Mouse (Mus musculus): ENCODE data around the gene Pla2r1. TPM values are rescaled to one million over a fixed set of nuclear protein-coding genes. Genes with fewer than 3 reads are reported as not detected.
A peak's percentile ranks its signal among the peaks of the same experiment; 100 is the strongest.

Gene Pla2r1
- polyA plus RNA-seq, 1 experiment from 2014 or later: 3.7 TPM

DNA sequence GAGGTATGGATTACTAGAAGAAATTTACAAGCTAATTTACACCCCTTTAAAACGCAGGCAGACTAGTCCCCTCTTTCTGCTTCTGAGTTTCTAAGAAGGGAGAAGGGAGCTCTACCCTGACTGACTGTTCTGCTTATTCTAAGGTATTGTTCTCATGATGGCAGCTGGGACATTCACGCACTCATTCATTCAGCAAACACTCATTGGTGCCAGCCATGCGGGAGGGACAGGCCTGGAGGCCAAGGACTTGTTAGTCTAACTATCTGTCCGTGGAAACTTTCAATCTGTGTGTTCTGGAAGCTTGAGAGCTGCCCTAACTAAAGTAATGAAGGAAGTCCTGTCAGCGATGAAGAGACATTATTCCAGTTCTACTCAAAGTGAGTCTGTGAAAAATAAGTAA, 14.4 kb downstream of the Pla2r1 start:
- ATAC-seq (replicated peaks; ENCODE audit: low FRiP score, low read depth): no peak
- TF ChIP-seq CTCF (IDR thresholded peaks at IDR 0.05; ENCODE audit: low read depth): no peak
- WGBS: 50% methylated on average over 5 of the region's 5 CpGs

DNA sequence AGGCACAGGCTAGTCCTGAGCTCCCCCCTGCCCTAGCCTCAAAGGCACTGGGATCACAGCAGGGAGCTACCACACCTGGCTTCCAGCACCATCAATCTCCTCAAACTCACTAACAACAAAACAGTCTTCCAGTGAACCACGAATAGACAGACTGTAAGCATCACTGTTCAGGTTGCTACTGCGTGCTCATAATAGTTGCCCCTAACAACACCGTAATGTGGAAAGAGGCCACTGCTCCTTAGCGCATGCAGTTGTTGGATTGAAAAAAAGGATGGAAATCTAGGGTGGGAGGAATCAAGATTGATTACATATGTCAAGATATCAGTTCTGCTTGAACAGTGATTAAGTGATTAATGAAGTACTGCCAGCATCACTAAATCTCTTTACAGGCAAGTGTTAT, 14.8 kb downstream of the Pla2r1 start:
- DNase-seq (ENCODE audit: low spot score): peak; percentile 24
- Histone ChIP-seq H3K27me3 (ENCODE audit: insufficient read depth, low read length) (no peaks in the 10 kb centered on the region), H3K4me1 (replicated peaks; ENCODE audit: insufficient read depth, low read length) (no peaks in the 10 kb centered on the region; the same call in 1 of the 2 replicates), H3K4me2 (ENCODE audit: low read length) (no peak overlapping the region), H3K4me3 (replicated peaks; ENCODE audit: low read depth, low read length) (no peak overlapping the region), H3K9ac (ENCODE audit: low read depth, low read length) (no peak overlapping the region), H3K27ac (no peak overlapping the region), H3K9me3 (replicated peaks; ENCODE audit: low read length) (no peaks in the 10 kb centered on the region), H3K36me3 (ENCODE audit: insufficient read depth, low read length) (no peaks in the 10 kb centered on the region)
- ATAC-seq (replicated peaks; ENCODE audit: low FRiP score, low read depth): no peak
- WGBS: 41% methylated on average over 4 of the region's 4 CpGs
- no peak for TF ChIP-seq CTCF (IDR thresholded peaks at IDR 0.05; ENCODE audit: low read depth)

More for the DNA sequence above, 14.4 kb downstream of the Pla2r1 start:
- Histone ChIP-seq H3K4me2 (ENCODE audit: low read length) (no peak overlapping the region), H3K4me1 (replicated peaks; ENCODE audit: insufficient read depth, low read length) (no peaks in the 10 kb centered on the region; the same call in 1 of the 2 replicates), H3K9me3 (replicated peaks; ENCODE audit: low read length) (no peaks in the 10 kb centered on the region), H3K4me3 (replicated peaks; ENCODE audit: low read depth, low read length) (no peak overlapping the region), H3K9ac (ENCODE audit: low read depth, low read length) (no peak overlapping the region), H3K27me3 (ENCODE audit: insufficient read depth, low read length) (no peaks in the 10 kb centered on the region), H3K36me3 (ENCODE audit: insufficient read depth, low read length) (no peaks in the 10 kb centered on the region), H3K27ac (no peak overlapping the region)
- DNase-seq (ENCODE audit: low spot score): peak; percentile 14

DNA sequence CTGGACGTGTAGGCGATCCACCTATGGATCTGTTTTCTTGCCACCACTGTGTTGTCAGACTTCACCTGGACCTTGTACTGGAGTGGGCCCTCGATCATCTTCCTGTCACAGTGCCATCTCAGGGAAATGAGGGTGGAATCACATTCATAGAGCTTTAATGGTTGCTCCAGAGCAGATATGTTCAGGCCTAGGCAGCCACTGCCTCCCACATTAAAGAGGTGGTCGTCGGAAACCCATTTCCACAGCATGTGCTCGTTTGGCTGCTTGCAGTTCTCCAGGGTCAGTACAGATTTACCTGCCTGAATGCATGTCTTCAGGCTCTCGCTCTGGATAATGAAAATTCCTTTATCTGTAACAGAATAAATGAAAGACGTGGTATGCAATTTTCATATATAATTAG, 18.4 kb downstream of the Pla2r1 start:
- DNase-seq (ENCODE audit: low spot score): no peak

DNA sequence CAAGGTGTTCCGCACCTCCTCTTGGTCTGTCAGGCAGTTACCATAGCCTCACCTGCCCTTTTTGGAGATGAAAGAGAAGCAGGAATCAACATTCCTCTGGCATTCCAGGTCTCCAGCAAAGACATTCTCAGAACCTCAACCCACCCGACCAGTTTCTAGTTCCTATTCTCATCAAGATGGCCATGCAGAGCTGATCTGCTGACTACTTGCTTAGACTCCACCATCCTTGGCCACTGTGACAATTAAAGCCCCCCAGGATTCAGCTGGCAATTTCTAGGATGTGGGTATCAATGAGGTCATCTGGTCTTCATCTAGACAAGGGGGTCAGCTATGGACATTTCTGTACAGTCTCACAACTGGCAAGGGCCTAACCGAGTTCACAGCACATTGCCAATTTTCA, 20.1 kb downstream of the Pla2r1 start:
- Histone ChIP-seq H3K27ac (no peak overlapping the region), H3K4me1 (replicated peaks; ENCODE audit: insufficient read depth, low read length) (no peaks in the 10 kb centered on the region), H3K9me3 (replicated peaks; ENCODE audit: low read length) (no peaks in the 10 kb centered on the region), H3K4me3 (replicated peaks; ENCODE audit: low read depth, low read length) (no peak overlapping the region), H3K4me2 (ENCODE audit: low read length) (no peak overlapping the region), H3K36me3 (ENCODE audit: insufficient read depth, low read length) (no peaks in the 10 kb centered on the region), H3K9ac (ENCODE audit: low read depth, low read length) (no peak overlapping the region), H3K27me3 (ENCODE audit: insufficient read depth, low read length) (no peaks in the 10 kb centered on the region)
- TF ChIP-seq CTCF (IDR thresholded peaks at IDR 0.05; ENCODE audit: low read depth): no peak
- WGBS: 83% methylated on average over 3 of the region's 3 CpGs
- no peak for ATAC-seq (replicated peaks; ENCODE audit: low FRiP score, low read depth)
- DNase-seq (ENCODE audit: low spot score): no peak

More for the DNA sequence above, 18.4 kb downstream of the Pla2r1 start:
- Histone ChIP-seq H3K36me3 (ENCODE audit: insufficient read depth, low read length) (no peaks in the 10 kb centered on the region), H3K9me3 (replicated peaks; ENCODE audit: low read length) (no peaks in the 10 kb centered on the region), H3K4me1 (replicated peaks; ENCODE audit: insufficient read depth, low read length) (no peaks in the 10 kb centered on the region), H3K4me2 (ENCODE audit: low read length) (no peak overlapping the region), H3K27me3 (ENCODE audit: insufficient read depth, low read length) (no peaks in the 10 kb centered on the region), H3K27ac (no peak overlapping the region), H3K4me3 (replicated peaks; ENCODE audit: low read depth, low read length) (no peak overlapping the region), H3K9ac (ENCODE audit: low read depth, low read length) (no peak overlapping the region)
- TF ChIP-seq CTCF (IDR thresholded peaks at IDR 0.05; ENCODE audit: low read depth): no peak
- WGBS: 85% methylated on average over 8 of the region's 8 CpGs
- no peak for ATAC-seq (replicated peaks; ENCODE audit: low FRiP score, low read depth)

DNA sequence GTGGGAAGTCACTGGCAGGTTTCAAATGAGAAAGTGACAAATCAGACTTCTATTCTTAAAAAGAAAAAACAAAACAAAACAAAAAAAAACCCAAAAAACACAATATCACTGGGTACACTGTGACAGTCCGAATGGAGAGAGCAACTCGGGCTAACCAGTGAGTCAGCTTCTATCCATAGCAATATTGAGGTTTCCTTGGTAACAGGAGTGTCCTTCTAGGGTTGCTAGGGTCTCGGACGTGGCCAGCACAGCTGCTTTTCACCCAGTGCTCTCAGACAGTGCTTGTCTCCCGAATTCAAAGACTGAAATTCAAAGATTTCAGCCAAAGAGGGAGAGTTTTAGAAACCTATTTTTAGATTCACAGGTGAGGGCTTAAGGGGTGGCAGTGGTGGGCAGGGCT, 20.6 kb downstream of the Pla2r1 start:
- 71% methylated on average over 5 of the region's 5 CpGs for WGBS
- DNase-seq (ENCODE audit: low spot score) (no peak), ATAC-seq (replicated peaks; ENCODE audit: low FRiP score, low read depth) (no peak)
- Histone ChIP-seq H3K4me2 (ENCODE audit: low read length) (no peak overlapping the region), H3K27ac (no peak overlapping the region), H3K27me3 (ENCODE audit: insufficient read depth, low read length) (no peaks in the 10 kb centered on the region), H3K4me1 (replicated peaks; ENCODE audit: insufficient read depth, low read length) (no peaks in the 10 kb centered on the region), H3K9me3 (replicated peaks; ENCODE audit: low read length) (no peaks in the 10 kb centered on the region), H3K9ac (ENCODE audit: low read depth, low read length) (no peak overlapping the region), H3K4me3 (replicated peaks; ENCODE audit: low read depth, low read length) (no peak overlapping the region), H3K36me3 (ENCODE audit: insufficient read depth, low read length) (no peaks in the 10 kb centered on the region)
- no peak for TF ChIP-seq CTCF (IDR thresholded peaks at IDR 0.05; ENCODE audit: low read depth)

DNA sequence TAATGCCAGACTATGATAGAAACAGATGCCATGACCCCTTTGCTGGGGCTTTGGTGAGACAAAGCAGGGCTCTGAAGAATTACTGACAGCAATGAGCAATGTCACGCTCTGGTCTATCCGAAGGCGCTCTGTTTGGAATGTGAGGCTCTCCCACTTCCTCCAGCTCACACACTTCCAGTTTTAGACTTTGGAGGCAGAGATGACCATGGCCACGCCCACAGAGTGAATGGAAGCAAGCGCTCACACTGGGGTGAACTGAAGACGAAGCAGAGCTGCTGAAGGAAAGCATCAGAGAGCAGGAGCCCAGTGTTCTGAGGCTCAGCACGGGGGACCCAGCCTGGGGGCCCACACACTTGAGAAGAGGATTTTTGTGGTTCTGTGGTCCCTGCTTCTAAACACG, 37.3 kb downstream of the Pla2r1 start:
- Histone ChIP-seq H3K4me3 (replicated peaks; ENCODE audit: low read depth, low read length) (no peak overlapping the region), H3K27ac (no peak overlapping the region), H3K4me1 (replicated peaks; ENCODE audit: insufficient read depth, low read length) (no peaks in the 10 kb centered on the region), H3K27me3 (ENCODE audit: insufficient read depth, low read length) (no peaks in the 10 kb centered on the region), H3K9me3 (replicated peaks; ENCODE audit: low read length) (no peaks in the 10 kb centered on the region), H3K4me2 (ENCODE audit: low read length) (no peak overlapping the region), H3K9ac (ENCODE audit: low read depth, low read length) (no peak overlapping the region), H3K36me3 (ENCODE audit: insufficient read depth, low read length) (no peaks in the 10 kb centered on the region)
- WGBS: 45% methylated on average over 8 of the region's 8 CpGs
- DNase-seq (ENCODE audit: low spot score): peak; percentile 47
- ATAC-seq (replicated peaks; ENCODE audit: low FRiP score, low read depth): no peak
- TF ChIP-seq CTCF (IDR thresholded peaks at IDR 0.05; ENCODE audit: low read depth): no peak

DNA sequence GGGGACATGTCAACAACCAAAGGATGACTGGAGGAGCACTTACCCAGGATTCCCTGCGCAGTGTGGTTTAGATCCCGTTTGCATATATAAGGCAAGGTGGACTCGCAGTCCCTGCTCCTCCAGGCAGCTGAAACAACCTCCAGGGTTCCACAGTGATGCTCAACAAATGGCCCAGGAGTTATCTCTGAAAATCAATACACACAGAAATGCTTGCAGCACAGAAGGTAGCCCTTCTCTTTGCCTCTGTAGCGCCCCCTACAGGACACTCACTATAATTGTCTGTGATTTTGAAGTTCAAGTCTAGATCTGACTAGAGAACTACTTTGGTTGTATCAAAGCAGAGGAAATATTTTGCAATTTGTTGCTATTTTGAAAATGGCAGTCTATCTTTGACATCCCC, 38.2 kb downstream of the Pla2r1 start:
- H3K9me3 ChIP-seq (replicated peaks; ENCODE audit: low read length): no peaks in the 10 kb centered on the region
- DNase-seq (ENCODE audit: low spot score): no peak
- no peak for ATAC-seq (replicated peaks; ENCODE audit: low FRiP score, low read depth)
- H3K9ac ChIP-seq (ENCODE audit: low read depth, low read length): no peak overlapping the region
- no peak overlapping the region for H3K4me3 ChIP-seq (replicated peaks; ENCODE audit: low read depth, low read length)
- no peak overlapping the region for H3K27ac ChIP-seq
- no peaks in the 10 kb centered on the region for H3K36me3 ChIP-seq (ENCODE audit: insufficient read depth, low read length)
- H3K4me2 ChIP-seq (ENCODE audit: low read length): no peak overlapping the region
- no peaks in the 10 kb centered on the region for H3K27me3 ChIP-seq (ENCODE audit: insufficient read depth, low read length)
- H3K4me1 ChIP-seq (replicated peaks; ENCODE audit: insufficient read depth, low read length): no peaks in the 10 kb centered on the region
- 74% methylated on average over 4 of the region's 4 CpGs for WGBS
- peak; percentile 50; the same call in 1 of the 2 replicates for TF ChIP-seq CTCF (IDR thresholded peaks at IDR 0.05; ENCODE audit: low read depth)
